Mouse (Mus musculus): ENCODE data around the gene Ydjc.

DNA sequence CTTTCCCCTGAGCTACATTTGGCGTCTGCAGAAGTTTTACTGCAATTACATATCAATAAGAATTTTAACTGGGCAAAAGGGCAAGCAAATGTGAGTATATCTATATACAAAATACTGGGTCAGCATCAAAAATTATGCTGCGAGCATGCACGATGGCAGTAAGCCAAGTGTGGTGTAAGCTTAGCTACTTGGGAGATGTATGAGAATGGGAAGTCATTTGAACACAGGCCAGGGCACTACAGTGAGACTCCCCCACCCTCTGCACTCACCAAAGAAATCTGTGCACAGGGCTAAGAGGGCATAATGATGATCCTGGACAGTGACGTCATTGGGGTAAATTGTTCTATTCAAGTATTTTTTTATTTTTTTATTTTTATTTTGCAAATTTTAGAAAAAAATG lies 39.8 kb upstream of the Ydjc start:
- no peak for TF ChIP-seq CTCF (IDR thresholded peaks at IDR 0.05; ENCODE audit: borderline replicate concordance, extremely low read depth, insufficient read depth, insufficient read length)
- TF ChIP-seq POLR2A (IDR thresholded peaks at IDR 0.05; ENCODE audit: borderline replicate concordance, extremely low read depth, insufficient read depth, insufficient read length, poor library complexity, severe bottlenecking): no peak
